Mouse (Mus musculus) gastrocnemius, postnatal 14 days (tissue): Measurements from ENCODE around the gene Myh14. TPM values are rescaled to one million over a fixed set of nuclear protein-coding genes. Genes with fewer than 3 reads are reported as not detected.

Experiments used
- DNase-seq: peaks from one replicate; pipeline ENCODE4 v3.0.0; 2021; ENCODE audit warnings: mixed read lengths
- intact Hi-C: fragments of 180-260 bp; cut with DNase I; formaldehyde crosslinking; loops from one replicate; pipeline ENCODE4 v1.15.1; 2025; ENCODE audit warnings: low total_unique reads
- total RNA-seq, 2 experiments: library from RNA; stranded (reverse); gene quantifications; 2 replicates each; pipeline ENCODE4 v1.2.3; 2021

Myh14 gene
- total RNA-seq, 2 experiments from 2014 or later: 20.6 to 24.4 TPM

DNA sequence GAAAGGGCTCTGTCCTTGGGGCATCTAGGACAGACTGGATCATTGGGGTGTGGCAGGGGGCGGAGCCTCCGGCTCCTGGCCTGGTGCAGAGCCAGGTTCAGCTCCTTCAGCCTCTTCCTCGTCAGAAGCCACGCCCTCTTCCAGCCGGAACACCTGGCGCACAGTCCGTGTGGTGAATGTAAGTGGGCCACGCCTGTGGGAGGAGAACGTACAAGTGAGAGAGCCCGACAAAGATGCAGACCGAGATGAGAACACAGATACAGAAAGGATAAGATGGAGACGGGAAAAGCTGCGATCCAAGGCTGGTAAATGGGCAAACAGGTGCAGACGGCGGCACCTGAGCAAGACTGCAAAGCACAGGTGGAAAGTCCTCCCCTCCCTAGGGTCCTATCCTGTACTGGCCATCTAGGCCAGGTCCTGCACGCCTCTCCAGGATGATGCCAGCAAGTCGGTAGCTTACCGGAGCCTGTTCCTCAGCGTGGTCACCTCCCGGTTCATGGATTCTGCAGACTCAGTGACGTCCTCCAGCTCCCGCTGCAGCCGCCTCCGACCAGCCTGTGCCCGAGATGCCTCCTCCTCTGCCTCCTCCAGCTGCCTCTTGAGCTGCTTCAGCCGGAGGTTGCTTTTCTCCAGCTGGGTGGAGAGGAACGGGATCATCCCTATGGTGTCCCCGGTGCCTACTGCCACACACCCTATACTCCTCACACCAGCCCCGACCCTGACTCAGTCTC is 64.3 kb downstream of the Myh14 start:
- DNase-seq: no peak
- intact Hi-C loops: no loop called here

DNA sequence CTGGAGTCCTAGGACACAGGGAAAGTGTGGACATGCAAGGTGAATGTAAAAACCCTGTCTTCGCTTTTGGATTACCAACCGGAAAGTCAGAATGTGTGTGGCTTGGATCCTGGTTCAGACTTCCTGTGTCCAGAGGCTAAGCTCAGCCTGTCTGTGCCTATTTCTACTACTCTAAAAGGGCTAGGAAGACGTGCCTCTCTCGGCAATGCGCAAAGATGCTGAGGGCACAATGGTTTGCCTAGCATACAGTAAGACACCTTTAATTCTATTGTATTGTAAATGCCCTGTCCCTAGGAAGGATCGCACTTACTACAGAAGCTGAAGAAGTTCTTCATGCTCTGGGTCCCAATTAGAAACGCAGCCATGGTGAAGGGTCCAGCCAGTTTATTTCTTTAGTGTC is 65.2 kb downstream of the Myh14 start:
- intact Hi-C loops: no loop called here
- DNase-seq: no peak

DNA sequence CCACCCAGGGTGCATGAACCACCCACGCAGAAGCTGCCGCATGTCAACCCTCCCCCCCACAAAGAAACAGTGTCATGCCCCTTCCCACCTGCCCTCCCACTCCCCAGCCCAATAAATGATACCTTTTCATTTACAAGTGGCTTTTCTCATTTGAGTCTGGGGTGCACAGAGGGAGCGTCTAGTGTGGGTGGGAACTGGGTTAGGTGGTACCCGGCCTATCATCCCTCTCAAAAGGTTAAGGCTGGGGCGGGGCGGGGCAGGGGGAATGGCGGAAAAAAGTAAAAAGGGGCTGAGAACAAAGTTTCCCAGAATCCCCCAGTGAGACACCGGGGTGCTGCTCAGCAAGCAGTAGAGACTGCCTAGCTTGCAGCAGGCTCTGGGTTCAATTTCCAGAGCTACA is 66.0 kb downstream of the Myh14 start:
- intact Hi-C loops: no loop called here

DNA sequence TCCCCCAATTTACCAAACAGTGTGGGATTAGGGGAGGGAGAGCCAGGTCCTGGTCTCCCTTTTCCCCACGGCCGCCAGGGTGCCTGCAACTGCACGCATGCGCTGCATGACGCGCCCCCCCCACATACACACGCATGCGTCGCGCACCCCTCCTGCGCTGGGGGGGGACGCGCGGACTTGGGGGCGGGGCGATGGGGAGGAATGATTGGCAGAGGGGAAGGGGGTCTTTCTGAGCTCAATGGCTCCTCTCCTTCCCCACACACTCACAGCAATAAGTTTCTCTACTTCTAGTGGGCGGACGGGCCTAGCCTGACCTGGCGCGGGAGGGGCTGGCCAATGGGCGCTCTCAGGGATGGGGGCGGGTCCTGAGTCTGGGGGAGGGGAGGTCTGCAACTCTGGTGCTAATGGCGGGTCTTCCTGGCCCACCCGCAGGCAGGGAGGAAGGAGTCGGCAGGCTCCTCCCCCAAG is 66.5 kb downstream of the Myh14 start:
- DNase-seq: no peak
- intact Hi-C loops: no loop called here

More for the DNA sequence above, 66.0 kb downstream of the Myh14 start:
- no peak for DNase-seq

DNA sequence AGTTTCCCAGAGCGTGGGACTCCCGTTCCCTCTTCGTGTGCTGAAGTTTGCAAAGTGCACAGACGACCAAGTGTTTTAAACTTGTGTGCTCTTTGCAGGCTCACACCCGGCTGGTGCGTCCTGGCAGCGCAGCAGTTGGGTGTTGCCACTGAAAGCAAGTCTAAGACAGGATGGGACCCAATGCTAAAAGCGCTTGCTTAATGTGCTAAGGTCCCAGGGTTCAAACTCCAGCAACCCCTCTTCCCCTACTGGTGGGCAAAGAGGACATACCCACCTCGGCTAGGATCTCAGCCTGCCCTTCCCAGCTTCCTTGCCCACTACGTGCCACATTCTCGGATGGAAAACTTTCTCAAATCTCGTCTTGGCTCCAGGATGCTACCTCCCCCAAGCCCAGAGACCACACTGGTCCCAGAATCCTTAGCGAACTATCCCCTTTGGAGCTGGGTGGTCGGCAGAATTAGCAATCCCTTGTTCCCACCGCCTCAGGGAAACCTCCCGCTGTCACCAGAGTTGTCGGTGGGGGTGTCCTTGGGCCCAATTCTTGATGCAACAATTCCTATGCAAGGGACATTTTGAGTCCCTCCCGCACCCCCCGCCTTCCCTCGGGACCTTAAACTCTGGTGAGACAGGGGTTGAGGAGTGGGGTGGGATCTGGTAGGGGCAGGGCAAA is 67.3 kb downstream of the Myh14 start:
- intact Hi-C loops: no loop called here

DNA sequence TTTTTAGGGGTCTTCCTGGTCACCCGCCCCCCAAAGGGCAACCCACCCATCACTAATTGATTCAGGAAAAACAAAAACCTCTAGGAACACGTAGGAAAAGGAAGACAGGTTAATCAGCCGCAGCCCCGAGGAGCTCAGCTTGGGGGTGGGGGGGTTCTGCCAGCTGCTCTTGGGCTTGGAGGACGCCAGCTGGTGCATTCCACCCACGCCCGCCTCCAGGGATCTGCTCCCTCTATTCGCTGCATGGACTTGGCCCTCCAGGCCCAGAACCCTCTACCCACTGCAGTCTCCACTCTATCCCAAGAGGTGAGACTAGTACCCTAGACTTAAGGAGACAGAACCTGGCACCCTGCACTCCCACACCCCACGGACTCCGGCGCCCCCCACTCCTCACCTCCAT is 68.2 kb downstream of the Myh14 start:
- intact Hi-C loops: no loop called here
- DNase-seq: no peak

More for the DNA sequence above, 67.3 kb downstream of the Myh14 start:
- no peak for DNase-seq

DNA sequence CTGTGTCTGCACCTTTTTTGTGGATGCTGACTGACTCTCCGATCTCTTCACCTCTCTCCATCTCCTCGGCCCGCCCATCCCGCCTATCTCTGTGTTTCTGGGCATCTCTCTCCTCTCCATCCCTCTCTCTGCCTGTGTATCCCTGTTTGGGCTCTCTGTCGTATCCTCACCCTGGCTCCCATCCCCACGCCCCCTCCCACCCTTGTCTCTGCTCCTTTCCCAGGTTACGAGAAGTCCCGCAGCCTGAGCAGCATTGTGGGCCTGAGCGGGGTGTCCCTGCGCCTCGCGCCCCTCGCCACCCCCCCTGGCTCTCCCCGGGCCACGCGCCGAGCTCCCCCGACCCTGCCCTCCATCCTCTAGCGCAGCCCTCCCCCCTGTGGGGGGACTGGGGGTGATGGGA is 69.0 kb downstream of the Myh14 start:
- no peak for DNase-seq
- intact Hi-C loops: no loop called here

DNA sequence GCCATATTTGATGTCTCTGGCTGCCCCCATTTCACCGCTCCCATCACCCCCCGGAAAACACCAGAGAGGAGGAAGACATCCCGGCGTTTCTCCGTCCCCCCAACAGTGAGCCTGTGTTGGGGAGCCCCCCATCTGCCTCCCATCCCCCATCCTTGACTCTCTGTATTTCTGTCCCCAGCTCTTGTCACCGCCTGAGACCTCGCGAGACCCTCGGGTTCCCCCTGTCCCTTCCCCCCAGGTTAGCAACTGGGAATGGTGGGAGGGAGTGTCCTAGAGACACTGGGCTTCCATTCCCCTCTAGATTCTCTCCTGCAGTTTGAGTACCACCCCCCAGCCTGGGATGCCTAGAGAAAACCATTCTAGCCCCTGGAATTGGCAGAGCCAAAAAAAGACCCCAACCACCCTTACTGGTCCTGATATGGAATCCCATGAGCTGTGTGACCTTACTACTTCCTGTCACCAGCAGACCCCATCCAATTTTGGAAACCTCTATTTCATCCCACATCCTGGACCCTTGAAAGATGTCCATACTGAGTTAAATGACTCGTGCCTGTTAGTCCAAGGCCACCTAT is 69.9 kb downstream of the Myh14 start:
- no peak for DNase-seq
- intact Hi-C loops: no loop called here

DNA sequence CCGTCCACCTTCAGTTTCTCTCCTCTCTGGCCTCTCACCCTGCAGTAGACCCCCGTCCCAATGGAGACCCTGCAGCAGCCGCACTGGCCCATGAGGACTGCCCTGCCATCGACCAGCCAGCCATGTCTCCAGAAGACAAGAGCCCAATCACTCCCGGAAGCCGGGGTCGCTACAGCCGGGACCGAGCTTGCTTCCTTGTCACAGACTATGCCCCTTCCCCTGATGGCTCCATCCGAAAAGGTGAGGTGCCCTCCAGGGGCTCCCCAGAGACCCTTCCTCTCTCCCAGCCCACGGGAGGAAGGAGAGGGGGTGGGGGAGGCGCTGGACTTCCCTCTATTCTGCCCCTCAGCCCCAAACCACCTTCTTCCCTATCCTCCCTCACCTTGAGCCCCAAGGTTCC is 72.3 kb downstream of the Myh14 start:
- intact Hi-C loops: no loop called here
- no peak for DNase-seq

DNA sequence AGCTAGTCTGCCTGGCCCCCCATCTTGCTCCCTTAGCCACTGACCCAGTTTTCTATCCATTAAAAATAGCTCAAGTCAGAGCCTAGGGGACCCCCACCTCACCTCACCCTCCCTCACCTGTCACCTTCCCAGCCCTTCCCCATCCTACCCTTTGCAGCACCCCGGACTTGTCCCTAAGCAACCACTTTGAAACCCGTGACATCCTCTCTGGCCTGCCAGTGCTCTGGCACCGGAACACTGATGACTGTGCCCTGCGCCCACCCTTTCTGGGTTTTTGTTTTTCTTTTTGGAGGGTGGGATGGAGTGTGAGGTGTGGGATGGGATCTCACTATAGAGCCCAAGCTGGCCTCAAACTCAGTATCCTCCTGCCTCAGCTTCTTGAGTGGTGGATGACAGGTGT is 73.0 kb downstream of the Myh14 start:
- intact Hi-C loops: no loop called here
- no peak for DNase-seq

DNA sequence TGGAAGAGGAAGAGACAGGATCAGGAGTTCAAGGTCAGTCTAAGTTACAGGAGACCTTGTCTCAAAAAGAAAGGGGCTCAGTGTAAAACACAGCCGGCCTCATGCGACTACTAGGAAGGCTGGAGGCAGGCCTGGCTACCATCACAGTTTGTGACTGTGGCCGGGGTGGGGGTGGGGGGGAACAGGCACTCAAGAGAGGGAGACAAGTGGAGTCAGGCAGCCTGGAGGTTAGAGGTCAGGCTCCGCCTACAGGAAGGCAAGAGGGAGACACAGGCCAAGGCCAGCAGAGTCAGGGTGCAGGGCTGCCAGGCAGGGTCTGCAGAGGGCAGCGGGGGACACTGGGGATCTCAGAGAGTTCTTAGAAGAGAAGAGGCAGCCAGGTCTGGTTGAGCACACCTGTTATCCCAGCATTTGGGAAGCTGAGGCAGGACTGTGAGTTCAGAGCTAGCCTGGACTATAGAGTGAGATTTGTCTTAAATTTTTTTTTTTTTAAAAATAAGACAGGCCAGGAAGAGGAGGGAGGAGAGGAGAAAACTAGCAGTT is 73.6 kb downstream of the Myh14 start:
- intact Hi-C loops: no loop called here
- DNase-seq: no peak

DNA sequence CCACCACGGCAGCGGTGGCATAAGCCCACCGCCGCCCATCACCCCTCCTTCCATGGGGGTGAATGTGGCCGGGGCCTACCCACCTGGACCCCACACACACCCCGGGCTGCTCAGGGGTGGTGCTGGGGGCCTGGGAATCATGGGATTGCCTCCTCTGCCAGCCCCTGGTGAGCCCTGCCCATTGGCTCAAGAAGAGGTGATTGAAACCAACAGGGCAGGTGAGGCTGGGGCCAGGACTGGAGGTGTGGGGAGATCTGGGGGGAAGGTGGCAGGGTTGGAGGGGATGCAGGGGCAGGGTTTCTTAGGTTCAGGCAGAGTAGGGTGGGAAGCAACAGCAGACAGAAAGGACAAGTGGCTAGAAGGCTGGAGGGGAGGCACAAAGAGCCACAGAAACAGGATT is 74.6 kb downstream of the Myh14 start:
- no peak for DNase-seq

DNA sequence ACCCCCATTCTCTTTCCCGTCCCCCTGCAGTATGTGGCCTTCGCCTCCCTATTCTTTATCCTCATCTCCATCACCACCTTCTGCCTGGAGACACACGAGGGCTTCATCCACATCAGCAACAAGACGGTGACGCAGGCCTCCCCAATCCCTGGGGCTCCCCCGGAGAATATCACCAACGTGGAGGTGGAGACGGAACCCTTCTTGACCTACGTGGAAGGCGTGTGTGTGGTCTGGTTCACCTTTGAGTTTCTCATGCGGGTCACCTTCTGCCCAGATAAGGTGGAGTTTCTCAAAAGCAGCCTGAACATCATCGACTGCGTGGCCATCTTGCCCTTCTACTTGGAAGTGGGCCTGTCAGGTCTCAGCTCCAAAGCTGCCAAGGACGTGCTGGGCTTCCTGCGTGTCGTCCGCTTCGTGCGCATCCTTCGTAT is 75.5 kb downstream of the Myh14 start:
- no peak for DNase-seq
- intact Hi-C loops: no loop called here

More for the DNA sequence above, 74.6 kb downstream of the Myh14 start:
- intact Hi-C loops: no loop called here

DNA sequence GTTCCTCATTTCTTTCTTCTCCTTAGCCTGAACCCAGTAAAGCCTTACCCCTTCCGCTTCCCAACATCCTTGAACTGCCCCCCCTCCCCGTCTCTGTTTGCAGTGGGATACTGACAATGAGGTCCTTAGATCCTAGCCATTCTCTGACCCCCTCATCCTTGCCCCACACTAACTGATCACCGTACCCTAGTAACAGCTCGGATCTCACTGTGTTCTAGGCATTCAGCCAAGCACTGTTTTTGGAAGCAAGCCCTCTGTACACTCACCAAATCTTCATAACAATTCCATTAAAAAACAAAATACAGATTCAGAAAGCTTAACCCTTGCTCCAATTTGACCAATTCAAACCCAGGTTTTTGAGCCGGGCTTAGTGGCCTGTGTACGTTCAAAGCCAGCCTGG is 76.4 kb downstream of the Myh14 start:
- intact Hi-C loops: no loop called here
- no peak for DNase-seq

DNA sequence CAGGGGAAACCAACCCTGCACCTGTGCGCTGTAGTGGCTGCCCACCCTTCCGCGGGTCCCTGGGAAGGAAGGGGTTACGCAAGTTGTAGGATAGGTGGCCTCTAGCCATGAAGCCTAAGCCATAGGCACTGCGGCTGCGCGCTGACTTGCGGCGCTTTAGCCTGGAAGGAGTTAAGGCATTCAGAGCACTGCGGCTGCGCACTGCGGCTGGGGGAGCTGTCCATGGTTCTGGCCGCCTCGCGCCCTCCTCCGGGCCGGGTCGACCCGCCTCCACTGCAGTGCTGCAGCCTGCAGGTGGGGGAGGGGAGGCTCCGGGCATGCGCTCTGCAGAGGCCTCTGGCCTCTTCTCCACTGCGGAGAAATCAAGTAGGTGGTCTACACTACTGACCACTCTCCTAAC is 76.9 kb downstream of the Myh14 start:
- intact Hi-C loops: no loop called here
- peak; percentile 77 for DNase-seq

DNA sequence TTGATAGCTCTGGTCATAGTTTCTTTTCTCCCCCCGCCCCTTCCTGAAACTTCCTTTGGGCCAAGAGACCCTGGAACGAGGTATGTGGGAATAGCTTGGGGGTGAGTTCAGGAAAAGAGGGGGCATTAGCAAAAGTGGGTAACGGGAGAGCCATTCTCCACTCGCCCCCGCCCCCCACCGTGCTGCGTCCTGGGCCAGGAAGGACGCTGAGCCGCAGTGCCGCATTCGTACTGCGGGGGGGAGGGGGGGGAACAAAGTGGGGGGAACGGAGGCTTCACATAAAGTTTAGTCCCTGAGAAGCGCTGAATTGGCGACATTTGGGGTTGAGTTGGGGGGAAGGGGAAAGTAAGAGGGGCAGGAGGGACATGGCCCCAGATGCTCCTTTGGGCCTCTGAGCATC is 77.6 kb downstream of the Myh14 start:
- no peak for DNase-seq
- intact Hi-C loops: no loop called here

DNA sequence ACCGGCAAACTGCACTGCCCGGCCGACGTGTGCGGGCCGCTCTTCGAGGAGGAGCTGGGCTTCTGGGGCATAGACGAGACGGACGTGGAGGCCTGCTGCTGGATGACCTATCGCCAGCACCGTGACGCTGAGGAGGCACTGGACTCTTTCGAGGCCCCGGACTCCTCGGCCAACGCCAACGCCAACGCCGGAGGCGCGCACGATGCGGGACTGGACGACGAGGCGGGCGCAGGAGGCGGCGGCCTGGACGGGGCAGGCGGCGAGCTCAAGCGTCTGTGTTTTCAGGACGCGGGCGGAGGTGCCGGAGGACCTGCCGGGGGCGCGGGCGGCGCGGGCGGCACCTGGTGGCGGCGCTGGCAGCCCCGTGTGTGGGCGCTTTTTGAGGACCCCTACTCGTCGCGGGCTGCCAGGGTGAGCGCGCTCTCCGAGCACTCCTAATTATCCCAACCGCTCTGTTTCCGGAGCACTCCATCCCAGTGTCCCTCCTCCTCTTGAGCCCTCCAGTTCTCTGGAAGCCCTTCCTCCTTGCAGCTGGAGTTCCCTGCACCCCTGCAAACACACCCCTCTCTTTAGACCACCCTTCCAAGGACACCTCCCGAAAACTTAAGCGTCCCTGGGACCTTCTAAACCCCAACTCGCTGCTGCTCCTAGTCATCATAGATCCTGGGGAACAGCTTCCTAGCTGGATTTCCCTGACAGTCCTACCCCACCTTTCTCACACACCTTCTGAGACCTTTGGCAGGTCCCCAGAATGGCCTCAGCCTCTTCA is 79.1 kb downstream of the Myh14 start:
- intact Hi-C loops: no loop called here
- no peak for DNase-seq

DNA sequence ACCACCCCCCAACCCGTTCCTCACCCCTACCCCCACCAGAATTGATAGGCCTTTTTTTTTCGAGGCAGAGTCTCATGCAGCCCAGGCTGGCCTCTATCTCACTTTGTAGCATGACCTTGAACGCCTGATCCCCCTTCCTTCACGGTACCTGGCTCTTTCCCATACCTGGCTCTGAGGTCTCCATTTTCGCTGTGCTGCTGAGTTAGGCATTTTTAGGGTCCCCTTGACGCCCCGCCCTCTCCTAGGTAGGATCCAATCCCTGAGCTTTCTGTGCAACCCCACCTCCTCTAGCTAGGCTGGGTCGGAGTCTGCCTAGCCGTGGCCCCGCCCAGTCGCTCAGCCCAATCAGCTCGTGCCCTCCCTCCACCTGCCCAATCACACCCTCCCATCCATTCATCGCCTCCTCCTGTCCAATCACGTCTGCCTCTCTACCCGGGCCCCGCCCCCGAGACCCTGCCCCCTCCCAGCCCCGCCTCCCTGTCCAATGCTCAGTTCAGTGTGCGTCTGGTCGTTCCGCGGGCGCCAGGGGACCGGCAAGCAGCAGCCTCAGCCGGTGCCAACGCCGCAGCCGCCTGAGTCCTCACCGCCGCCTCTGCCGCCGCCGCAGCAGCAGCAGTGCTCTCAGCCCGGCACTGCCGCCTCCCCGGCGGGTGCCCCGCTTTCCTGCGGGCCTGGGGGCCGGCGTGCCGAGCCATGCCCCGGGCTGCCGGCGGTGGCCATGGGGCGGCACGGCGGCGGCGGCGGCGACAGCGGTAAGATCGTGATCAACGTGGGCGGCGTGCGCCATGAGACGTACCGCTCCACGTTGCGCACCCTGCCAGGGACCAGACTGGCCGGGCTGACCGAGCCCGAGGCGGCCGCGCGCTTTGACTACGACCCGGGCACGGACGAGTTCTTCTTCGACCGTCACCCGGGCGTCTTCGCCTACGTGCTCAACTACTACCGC is 80.0 kb downstream of the Myh14 start, which contains the start of gene Kcnc3:
Gene Kcnc3 (plus strand): TSS at position 263 of the 946 bp plus-strand sequence.
- intact Hi-C loops: no loop called here
- DNase-seq: peak; percentile 83

DNA sequence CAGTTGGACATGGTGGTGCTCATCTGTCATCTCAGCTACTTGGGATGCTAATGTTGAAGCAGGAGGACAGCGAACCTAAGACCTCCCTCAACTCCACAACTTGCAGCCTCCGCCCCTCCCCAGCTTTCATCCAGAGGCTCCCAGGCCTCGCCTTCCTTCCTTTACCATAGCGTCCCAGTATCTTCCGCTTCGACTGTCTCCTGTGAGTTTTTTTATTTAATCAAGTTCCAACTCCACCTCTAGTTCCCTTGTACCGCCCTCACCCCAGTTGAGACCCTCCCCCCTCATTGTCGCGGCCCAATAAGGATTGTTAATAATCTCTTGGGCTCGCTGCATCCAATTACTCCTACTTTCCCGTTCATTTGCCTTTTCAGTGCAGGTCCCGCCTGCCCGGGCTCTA is 80.7 kb downstream of the Myh14 start:
- no peak for DNase-seq
- intact Hi-C loops: no loop called here
